Mouse (Mus musculus): ENCODE results near the gene Lrba.

DNA sequence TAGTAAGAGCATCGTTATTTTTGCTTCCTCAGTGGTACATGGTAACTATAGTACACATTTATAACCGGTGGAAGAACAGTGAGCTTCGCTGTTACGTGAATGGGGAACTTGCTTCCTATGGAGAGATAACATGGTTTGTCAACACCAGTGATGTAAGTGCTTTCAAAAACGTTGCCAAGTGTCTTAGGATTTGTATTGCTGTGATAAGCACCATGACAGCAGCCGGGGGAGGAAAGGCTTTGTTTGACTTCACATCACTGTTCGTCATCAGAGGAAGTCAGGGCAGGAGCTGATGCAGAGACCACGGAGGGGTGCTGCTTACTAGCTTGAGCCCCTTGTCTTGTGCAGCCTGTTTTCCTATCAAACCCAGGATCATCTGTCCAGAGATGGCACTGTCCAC is 71.7 kb downstream of the Lrba start:
- TF ChIP-seq POLR2AphosphoS2 (IDR thresholded peaks at IDR 0.05; ENCODE audit: insufficient read length, low read depth) (no peak), MAX (IDR thresholded peaks at IDR 0.05; ENCODE audit: low read depth) (no peak), REST (IDR thresholded peaks at IDR 0.05; ENCODE audit: insufficient read depth, insufficient read length) (no peak), POLR2A (IDR thresholded peaks at IDR 0.05; ENCODE audit: insufficient read length, low read depth) (no peak), USF1 (IDR thresholded peaks at IDR 0.05; ENCODE audit: low read depth) (no peak), CEBPB (IDR thresholded peaks at IDR 0.05; ENCODE audit: insufficient read depth, poor library complexity, severe bottlenecking) (no peak), MYOD1 (IDR thresholded peaks at IDR 0.05; ENCODE audit: control insufficient read depth in 1 of 3, insufficient read length in 2 of 3, low read depth in 2 of 3) (no peak), E2F4 (IDR thresholded peaks at IDR 0.05; ENCODE audit: insufficient read depth) (no peak), TCF3 (IDR thresholded peaks at IDR 0.05; ENCODE audit: insufficient read length, low read depth) (no peak), MYOG (IDR thresholded peaks at IDR 0.05; ENCODE audit: control insufficient read depth in 1 of 3, insufficient read depth in 1 of 3, insufficient read length in 2 of 3, low read depth in 2 of 3) (no peak), TCF12 (IDR thresholded peaks at IDR 0.05; ENCODE audit: insufficient read depth, poor library complexity, severe bottlenecking) (no peak), SRF (IDR thresholded peaks at IDR 0.05; ENCODE audit: control insufficient read depth, insufficient read length, low read depth) (no peak)
